Mouse (Mus musculus): Measurements from ENCODE around the gene Leprot.

The Leprot gene

GRCm38 (mm10) chr4:101664766-101665165 lies 17.2 kb downstream of the Leprot start:
- DNase-seq (ENCODE audit: low read depth, low spot score), result no peak

GRCm38 (mm10) chr4:101669161-101669560 lies 21.6 kb downstream of the Leprot start:
- DNase-seq (ENCODE audit: low read depth, low spot score), result no peak

GRCm38 (mm10) chr4:101669811-101670210 lies 22.3 kb downstream of the Leprot start:
- DNase-seq (ENCODE audit: low read depth, low spot score), result no peak

- DNase-seq (ENCODE audit: low read depth, low spot score), result no peak
These were observed 27.3 kb downstream of the Leprot start for GRCm38 (mm10) chr4:101674790-101675189.

- DNase-seq (ENCODE audit: low read depth, low spot score), result no peak
These were observed 28.2 kb downstream of the Leprot start for GRCm38 (mm10) chr4:101675726-101676125.

DNA sequence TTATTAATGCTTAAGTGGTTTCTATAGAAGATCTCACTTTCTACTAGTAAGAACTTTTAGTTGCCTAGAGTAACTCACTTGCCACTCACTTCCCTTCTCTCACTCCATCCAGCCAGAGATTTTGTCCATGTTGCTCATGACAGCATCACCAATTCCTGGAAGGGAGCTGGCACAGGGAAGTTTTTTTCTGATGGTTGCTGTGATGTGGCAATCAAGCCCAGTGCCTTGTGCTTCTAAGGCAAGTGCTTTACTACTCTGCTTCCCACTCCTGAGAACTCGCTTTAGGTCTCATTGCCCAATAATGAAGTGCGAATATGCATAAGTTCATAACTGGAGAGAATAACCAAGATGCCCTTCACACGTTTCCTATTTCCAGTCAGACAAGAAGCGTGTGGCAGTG lies 35.1 kb downstream of the Leprot start:
- DNase-seq (ENCODE audit: low read depth, low spot score), result no peak

DNA sequence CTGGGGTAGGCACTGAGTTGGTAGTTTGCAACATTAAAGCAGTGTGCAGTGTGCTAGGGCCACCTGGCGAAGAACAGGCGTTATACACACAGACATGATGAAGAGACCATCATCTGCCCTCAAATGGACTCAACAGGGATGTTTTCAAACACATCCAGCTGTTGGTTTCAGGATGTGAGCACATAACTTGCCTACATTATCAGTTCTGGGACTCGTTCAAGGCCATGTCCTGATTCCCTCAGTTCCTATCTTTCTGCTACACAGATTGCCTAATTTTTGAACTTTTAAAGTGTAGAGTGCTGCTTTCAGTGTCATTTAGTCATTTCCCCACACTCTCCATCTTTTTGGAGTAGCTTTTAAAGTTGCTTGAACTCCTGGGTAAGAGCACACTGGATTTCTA lies 35.6 kb downstream of the Leprot start:
- DNase-seq (ENCODE audit: low read depth, low spot score), result no peak

- no peak for DNase-seq (ENCODE audit: low read depth, low spot score)
These were observed 37.3 kb downstream of the Leprot start for GRCm38 (mm10) chr4:101684821-101685220.

GRCm38 (mm10) chr4:101686227-101686810 lies 38.8 kb downstream of the Leprot start:
- no peak for DNase-seq (ENCODE audit: low read depth, low spot score)

DNA sequence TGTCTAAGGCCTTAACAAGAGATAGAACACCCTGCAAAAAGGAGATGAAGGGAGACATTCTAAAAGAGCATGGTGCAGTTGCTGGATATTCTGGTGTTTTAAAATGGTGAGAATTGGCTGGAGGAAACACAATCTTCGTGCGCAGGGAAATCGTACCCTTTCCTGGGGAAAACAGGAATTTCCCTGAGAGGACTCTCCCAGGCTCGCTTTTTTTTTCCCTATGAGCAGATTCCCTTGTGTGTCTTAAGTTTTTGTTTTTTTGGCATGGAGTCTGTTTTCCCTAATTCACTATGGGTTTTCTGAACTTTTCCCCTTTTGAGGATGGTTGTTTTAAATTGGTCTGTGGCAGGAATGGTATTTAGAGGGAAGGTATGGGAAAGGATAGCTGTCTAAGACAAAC lies 41.7 kb downstream of the Leprot start:
- DNase-seq (ENCODE audit: low read depth, low spot score), result no peak

DNA sequence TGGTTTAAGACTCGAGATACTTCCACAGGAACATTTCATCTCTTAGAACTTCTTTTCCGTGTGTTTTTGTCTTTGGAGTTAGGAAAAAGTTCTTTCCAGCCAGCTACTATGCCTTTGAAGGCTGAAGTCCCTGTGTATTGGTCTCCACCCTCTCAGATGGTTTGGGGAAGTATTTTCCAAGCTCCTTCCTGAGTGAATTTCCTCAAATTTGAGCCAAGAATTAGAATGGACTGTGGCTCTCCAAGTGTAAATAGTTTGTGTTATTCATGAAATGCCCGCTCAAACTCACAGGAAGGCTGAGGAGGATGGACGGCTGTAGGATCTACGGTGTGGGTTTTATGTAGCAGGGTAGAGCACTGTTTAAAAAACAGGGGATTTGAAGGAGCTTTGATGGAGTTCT lies 42.1 kb downstream of the Leprot start:
- no peak for DNase-seq (ENCODE audit: low read depth, low spot score)

DNA sequence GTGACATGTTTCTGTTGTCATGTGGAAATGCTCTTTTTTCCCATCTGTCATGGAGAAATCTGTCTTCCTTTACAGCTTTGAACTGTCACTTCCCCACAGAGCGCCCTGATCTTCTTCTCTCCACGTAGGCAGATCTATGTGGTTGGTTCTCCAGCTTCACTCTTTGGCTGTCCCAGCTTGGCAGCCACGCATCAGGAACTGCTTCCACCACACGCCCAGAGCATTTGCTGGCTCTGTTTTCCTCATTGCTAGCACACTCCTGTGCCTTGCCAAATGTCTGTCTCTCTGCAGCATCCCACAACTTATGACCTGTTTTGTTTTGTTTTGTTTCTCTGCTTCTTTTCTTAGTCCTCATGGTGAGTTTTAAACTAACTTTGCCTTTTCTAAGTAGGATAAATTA lies 45.4 kb downstream of the Leprot start:
- no peak for DNase-seq (ENCODE audit: low read depth, low spot score)

- DNase-seq (ENCODE audit: low read depth, low spot score), result no peak
These were observed 47.0 kb downstream of the Leprot start for GRCm38 (mm10) chr4:101694529-101694928.

DNA sequence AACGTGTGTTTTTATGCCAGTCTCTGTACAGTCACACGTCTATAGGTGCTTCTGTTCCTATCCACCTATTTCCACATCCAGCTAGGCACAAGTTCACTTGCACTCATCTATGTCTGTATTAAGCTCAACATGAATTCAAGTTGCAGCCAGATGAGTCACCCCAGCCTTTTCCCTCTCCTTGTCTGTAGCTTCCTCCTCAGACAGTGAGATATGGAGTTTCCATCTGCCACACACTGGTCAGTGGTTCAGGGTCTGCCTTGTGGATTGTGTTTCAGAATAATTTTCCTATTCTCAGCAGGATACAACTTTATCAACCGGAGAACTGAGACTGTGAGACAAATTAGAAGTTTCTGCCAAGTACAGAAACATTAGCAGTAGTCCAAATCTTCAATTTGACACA lies 49.7 kb downstream of the Leprot start:
- no peak for DNase-seq (ENCODE audit: low read depth, low spot score)

DNA sequence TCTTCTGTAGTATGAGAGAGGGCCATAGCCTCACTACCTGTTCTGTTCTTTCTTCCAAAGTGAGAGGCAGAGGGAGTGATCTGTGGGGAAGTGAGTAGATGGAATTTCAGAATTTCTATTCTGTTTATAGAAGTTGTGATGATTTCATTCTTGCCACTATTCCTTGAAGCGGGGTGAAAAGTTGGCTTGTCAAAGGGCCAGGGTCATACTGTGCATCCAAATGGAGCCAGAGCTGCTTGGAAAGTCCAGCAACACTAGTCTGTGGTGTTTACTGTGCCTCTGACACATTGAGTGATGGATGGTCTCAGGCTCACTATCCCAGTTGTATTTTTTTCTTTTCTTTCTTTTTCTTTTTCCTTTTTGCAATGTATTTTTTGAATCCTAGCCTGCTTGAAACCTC lies 51.9 kb downstream of the Leprot start:
- DNase-seq (ENCODE audit: low read depth, low spot score), result no peak

GRCm38 (mm10) chr4:101700892-101701640 lies 53.5 kb downstream of the Leprot start:
- DNase-seq (ENCODE audit: low read depth, low spot score), result no peak

DNA sequence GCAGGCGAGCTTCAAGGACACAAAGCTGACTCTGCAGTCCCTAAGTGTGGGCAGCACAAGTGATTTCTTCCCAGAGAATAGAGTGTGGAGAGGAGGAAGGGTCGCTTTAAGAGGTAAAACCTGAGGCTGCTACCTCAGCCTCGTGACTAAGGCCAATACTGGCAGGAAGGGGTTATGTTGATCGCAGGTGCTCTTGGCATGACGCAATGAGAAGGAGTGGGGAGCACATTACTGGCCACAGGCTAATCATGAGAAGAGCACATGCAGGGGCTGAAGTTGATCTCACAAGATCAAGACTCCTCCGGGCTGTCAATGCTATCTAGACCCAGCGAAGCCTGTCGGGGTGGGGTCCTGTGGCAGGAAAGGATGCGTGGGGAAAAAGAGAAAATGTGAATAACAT lies 57.8 kb downstream of the Leprot start:
- no peak for DNase-seq (ENCODE audit: low read depth, low spot score)

GRCm38 (mm10) chr4:101707234-101707633 lies 59.7 kb downstream of the Leprot start:
- DNase-seq (ENCODE audit: low read depth, low spot score), result no peak

- DNase-seq (ENCODE audit: low read depth, low spot score), result no peak
These were observed 60.4 kb downstream of the Leprot start for GRCm38 (mm10) chr4:101707953-101708352.
